Mouse (Mus musculus) midbrain, embryonic 11.5 days (tissue): ENCODE results near the gene Twnk. TPM values are rescaled to one million over a fixed set of nuclear protein-coding genes. Genes with fewer than 3 reads are reported as not detected.

Experiments used
- ATAC-seq: fragments of 200-750 bp; cut with Nextera tagmentation; 2 replicates; pipeline ENCODE4 v1.8.0; 2017; ENCODE audit warnings: moderate TSS enrichment, moderate library complexity; ENCODE audit not compliant: low FRiP score
- DNase-seq: peaks from one replicate; pipeline ENCODE4 v3.0.0; 2015; ENCODE audit warnings: low spot score; ENCODE audit errors: missing footprints
- H3K27ac ChIP-seq: fragments of 300-500 bp; sonication (generic); 2 replicates; pipeline ENCODE4 v1.5.1; 2014; ENCODE audit warnings: low read depth, low read length
- H3K27me3 ChIP-seq: fragments of 300-500 bp; sonication (generic); 2 replicates; pipeline ENCODE4 v1.6.1; 2014; ENCODE audit warnings: mild to moderate bottlenecking, low read length, moderate library complexity, mixed read lengths; ENCODE audit not compliant: control insufficient read depth, insufficient read depth
- H3K36me3 ChIP-seq: fragments of 300-500 bp; sonication (generic); 2 replicates; pipeline ENCODE4 v1.6.1; 2014; ENCODE audit warnings: mild to moderate bottlenecking, low read length, moderate library complexity, mixed read lengths; ENCODE audit not compliant: control insufficient read depth, insufficient read depth
- H3K4me1 ChIP-seq: fragments of 300-500 bp; sonication (generic); 2 replicates; pipeline ENCODE4 v1.6.1; 2014; ENCODE audit warnings: low read length; ENCODE audit not compliant: control insufficient read depth, insufficient read depth
- H3K4me2 ChIP-seq: fragments of 300-500 bp; sonication (generic); 2 replicates; pipeline ENCODE4 v1.6.1; 2014; ENCODE audit warnings: mild to moderate bottlenecking, moderate library complexity
- H3K4me3 ChIP-seq: fragments of 300-500 bp; sonication (generic); 2 replicates; pipeline ENCODE4 v1.5.1; 2014; ENCODE audit warnings: low read depth, low read length
- H3K9ac ChIP-seq: fragments of 300-500 bp; sonication (generic); 2 replicates; pipeline ENCODE4 v1.6.1; 2014; ENCODE audit warnings: low read length
- H3K9me3 ChIP-seq: fragments of 300-500 bp; sonication (generic); 2 replicates; pipeline ENCODE4 v1.6.1; 2016; ENCODE audit warnings: low read length; ENCODE audit not compliant: control insufficient read depth
- WGBS: fragments of 180-500 bp; shearing (Covaris S2); extraction: QIAGEN DNeasy Blood & Tissue Kit; methylation state at CpG from one replicate; pipeline ENCODE4 v1.1.7; 2014; 5-methylcytosine and 5-hydroxymethylcytosine counted together
- polyA plus RNA-seq: library from polyadenylated mRNA; unstranded; fragments of >200 nt; fragmentation: Nextera tagmentation; extraction: Ambion mirVana; gene quantifications from 2 replicates; pipeline ENCODE4 v1.2.1, GENCODE M21; 2014

Gene Twnk
- 13.8 and 14.2 TPM in 2 replicates for polyA plus RNA-seq

GRCm38 (mm10) chr19:45005444-45005843, at the start of gene Twnk:
TSS of gene Twnk (plus strand) at chr19:45005663.
- Histone ChIP-seq H3K4me1 (peaks cover 14% of the 10 kb centered on the region; the same call in 1 of the 2 replicates), H3K9ac (peak within 1 kb of the TSS; percentile 71), H3K36me3 (peaks cover 13% of the 10 kb centered on the region), H3K9me3 (no peaks in the 10 kb centered on the region), H3K4me3 (peak within 1 kb of the TSS; percentile 70), H3K27ac (0 out of 2 replicates have a peak within 1 kb of the TSS, but pooled peaks have one; percentile 25), H3K27me3 (no peaks in the 10 kb centered on the region), H3K4me2 (peak within 1 kb of the TSS; percentile 75)
- ATAC-seq (no peak), DNase-seq (peak; percentile 88)
- WGBS = 10% methylated on average over 16 of the region's 16 CpGs

DNA sequence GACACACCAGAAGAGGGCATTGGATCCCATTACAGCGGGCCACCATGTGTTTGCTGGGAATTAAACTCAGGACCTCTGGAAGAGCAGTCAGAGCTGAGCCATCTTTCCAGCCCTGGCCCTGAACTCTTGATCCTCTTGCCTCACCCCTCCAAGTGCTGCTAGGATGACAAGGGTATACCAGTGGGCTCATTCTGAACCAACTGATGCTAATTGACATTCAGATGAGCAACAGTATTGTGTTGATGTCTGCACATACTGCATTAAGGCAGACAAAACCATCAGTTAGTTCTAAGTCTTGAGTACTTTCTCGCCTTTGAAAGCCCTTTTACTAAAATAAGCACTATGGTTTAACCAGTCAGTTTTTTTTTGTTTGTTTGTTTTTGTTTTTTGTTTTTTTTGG, 45.8 kb upstream of the Twnk start:
- ATAC-seq = no peak
- Histone ChIP-seq H3K9ac (no peak overlapping the region), H3K4me2 (no peak overlapping the region), H3K9me3 (no peaks in the 10 kb centered on the region), H3K27me3 (no peaks in the 10 kb centered on the region), H3K4me1 (no peaks in the 10 kb centered on the region), H3K4me3 (no peak overlapping the region), H3K36me3 (peaks cover 4% of the 10 kb centered on the region; the same call in 1 of the 2 replicates), H3K27ac (no peak overlapping the region)
- no peak for DNase-seq
- 97% methylated on average over 2 of the region's 2 CpGs for WGBS

DNA sequence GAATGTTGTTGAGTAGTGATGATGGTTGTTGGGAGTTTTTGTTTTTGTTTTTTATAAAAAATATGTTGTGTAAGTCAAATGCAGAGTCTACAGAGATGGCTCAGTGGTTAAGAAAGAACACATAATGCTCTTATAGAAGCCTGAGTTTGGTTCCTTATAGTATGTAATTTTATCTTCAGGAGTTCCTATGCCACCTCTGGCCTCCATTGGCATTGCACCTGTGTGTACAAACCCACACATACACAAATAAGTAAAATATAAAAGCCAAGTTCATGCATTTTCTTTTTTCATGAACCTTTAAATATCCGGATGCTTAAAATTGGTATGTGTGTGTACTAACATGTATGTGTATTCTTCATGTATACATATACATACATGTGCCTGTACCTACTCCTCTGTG, 39.5 kb upstream of the Twnk start:
- Histone ChIP-seq H3K27me3 (no peaks in the 10 kb centered on the region), H3K4me1 (no peaks in the 10 kb centered on the region), H3K36me3 (peaks cover 24% of the 10 kb centered on the region; the same call in 1 of the 2 replicates), H3K4me2 (no peak overlapping the region), H3K27ac (no peak overlapping the region), H3K4me3 (no peak overlapping the region), H3K9ac (no peak overlapping the region), H3K9me3 (no peaks in the 10 kb centered on the region)
- WGBS = 97% methylated on average over 1 of the region's 1 CpGs
- DNase-seq (no peak), ATAC-seq (no peak)

DNA sequence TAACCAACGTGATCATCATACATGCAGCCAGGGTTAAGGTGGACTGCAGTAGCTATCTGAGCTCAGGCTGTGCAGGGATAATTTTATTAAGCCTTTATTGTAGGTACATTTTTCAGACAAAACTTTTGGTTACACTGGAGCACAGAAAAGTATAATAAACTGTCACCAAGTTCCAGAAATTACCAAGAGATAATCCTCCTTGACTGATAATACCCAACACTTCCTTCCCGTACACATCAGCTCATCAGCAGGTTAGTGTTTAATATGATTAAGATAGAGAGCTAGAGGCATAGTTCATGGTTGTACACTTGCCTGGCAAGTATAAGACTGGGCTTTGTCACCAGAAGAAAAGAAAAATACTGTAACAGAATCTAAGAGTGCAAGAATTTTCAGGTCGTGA, 37.1 kb upstream of the Twnk start:
- peaks cover 25% of the 10 kb centered on the region; the same call in 1 of the 2 replicates for H3K36me3 ChIP-seq
- no peak overlapping the region for H3K4me2 ChIP-seq
- ATAC-seq (no peak), DNase-seq (no peak)
- no peaks in the 10 kb centered on the region for H3K27me3 ChIP-seq
- WGBS = 91% methylated on average over 3 of the region's 3 CpGs
- H3K4me1 ChIP-seq = no peaks in the 10 kb centered on the region
- no peak overlapping the region for H3K9ac ChIP-seq
- no peak overlapping the region for H3K27ac ChIP-seq
- no peak overlapping the region for H3K4me3 ChIP-seq
- no peaks in the 10 kb centered on the region for H3K9me3 ChIP-seq

DNA sequence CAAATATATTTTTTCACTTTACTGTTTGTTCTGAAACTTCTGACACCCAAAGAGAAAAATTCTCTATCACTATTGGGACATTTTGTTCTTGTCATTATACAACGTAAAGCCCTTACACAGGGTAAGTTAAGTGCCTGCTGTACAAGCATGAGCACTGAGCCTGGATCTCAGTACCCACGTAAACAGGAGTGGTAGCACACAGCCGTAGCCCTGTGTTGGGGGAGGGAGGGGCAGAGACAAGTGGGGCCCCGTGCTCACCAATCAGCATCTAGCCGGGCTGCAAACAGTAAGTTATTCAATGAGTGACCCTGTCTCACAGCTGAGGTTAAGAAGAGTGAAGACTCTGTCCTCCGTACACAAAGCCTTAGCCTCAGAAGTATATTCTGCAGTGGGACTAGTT, 28.8 kb upstream of the Twnk start:
- H3K4me1 ChIP-seq = no peaks in the 10 kb centered on the region
- H3K27ac ChIP-seq = no peak overlapping the region
- H3K4me3 ChIP-seq = no peak overlapping the region
- H3K4me2 ChIP-seq = no peak overlapping the region
- H3K9ac ChIP-seq = no peak overlapping the region
- DNase-seq (no peak), ATAC-seq (no peak)
- H3K9me3 ChIP-seq = no peaks in the 10 kb centered on the region
- WGBS = 89% methylated on average over 6 of the region's 6 CpGs
- peaks cover 33% of the 10 kb centered on the region; the same call in 1 of the 2 replicates for H3K36me3 ChIP-seq
- no peaks in the 10 kb centered on the region for H3K27me3 ChIP-seq

- no peak for DNase-seq
- Histone ChIP-seq H3K27me3 (no peaks in the 10 kb centered on the region), H3K9ac (no peak overlapping the region), H3K4me2 (no peak overlapping the region), H3K4me1 (no peaks in the 10 kb centered on the region), H3K4me3 (no peak overlapping the region), H3K27ac (no peak overlapping the region), H3K9me3 (no peaks in the 10 kb centered on the region), H3K36me3 (peaks cover 33% of the 10 kb centered on the region; the same call in 1 of the 2 replicates)
- 95% methylated on average over 6 of the region's 6 CpGs for WGBS
- no peak for ATAC-seq
Observed at GRCm38 (mm10) chr19:44977148-44977547, 28.3 kb upstream of the Twnk start.

GRCm38 (mm10) chr19:44980787-44981186, 24.7 kb upstream of the Twnk start:
- WGBS = 90% methylated on average over 2 of the region's 2 CpGs
- Histone ChIP-seq H3K36me3 (peaks cover 19% of the 10 kb centered on the region; the same call in 1 of the 2 replicates), H3K27me3 (no peaks in the 10 kb centered on the region), H3K9me3 (no peaks in the 10 kb centered on the region), H3K4me3 (no peak overlapping the region), H3K27ac (no peak overlapping the region), H3K4me2 (no peak overlapping the region), H3K4me1 (no peaks in the 10 kb centered on the region), H3K9ac (no peak overlapping the region)
- ATAC-seq = no peak
- no peak for DNase-seq

GRCm38 (mm10) chr19:44982477-44983115, 22.9 kb upstream of the Twnk start:
- DNase-seq = no peak
- H3K9ac ChIP-seq = no peak overlapping the region
- no peaks in the 10 kb centered on the region for H3K9me3 ChIP-seq
- H3K4me2 ChIP-seq = no peak overlapping the region
- H3K4me1 ChIP-seq = no peaks in the 10 kb centered on the region
- H3K36me3 ChIP-seq = peaks cover 6% of the 10 kb centered on the region; the same call in 1 of the 2 replicates
- ATAC-seq = no peak
- H3K27me3 ChIP-seq = no peaks in the 10 kb centered on the region
- no peak overlapping the region for H3K27ac ChIP-seq
- 89% methylated on average over 7 of the region's 7 CpGs for WGBS
- H3K4me3 ChIP-seq = no peak overlapping the region

DNA sequence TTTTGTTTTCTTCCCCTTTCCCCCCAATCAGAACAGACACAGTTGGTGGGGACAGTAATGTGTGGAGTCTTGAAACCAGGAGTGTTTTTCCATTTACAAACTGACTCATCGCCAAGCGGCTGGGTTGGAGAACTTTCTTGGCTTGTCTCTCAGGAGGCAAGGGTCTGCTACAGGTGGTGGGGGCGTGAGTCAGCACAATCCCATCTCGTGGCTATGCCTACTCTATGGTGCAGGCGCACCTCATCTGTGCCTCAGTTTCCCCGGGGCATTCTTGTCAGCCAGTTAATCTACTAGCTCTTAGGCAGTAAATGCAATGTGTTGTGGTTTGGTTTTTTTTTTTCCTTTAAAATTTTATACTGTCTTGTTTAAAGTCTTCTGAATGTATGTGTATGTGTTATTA, 22.1 kb upstream of the Twnk start:
- H3K27me3 ChIP-seq = no peaks in the 10 kb centered on the region
- 90% methylated on average over 6 of the region's 6 CpGs for WGBS
- peaks cover 6% of the 10 kb centered on the region; the same call in 1 of the 2 replicates for H3K36me3 ChIP-seq
- no peak overlapping the region for H3K9ac ChIP-seq
- H3K27ac ChIP-seq = no peak overlapping the region
- no peak overlapping the region for H3K4me2 ChIP-seq
- ATAC-seq (no peak), DNase-seq (no peak)
- H3K4me3 ChIP-seq = no peak overlapping the region
- no peaks in the 10 kb centered on the region; the same call in 1 of the 2 replicates for H3K4me1 ChIP-seq
- no peaks in the 10 kb centered on the region for H3K9me3 ChIP-seq
